Mouse (Mus musculus) ES-E14 (cell line): Measurements from ENCODE around the gene Zfyve28. TPM values are rescaled to one million over a fixed set of nuclear protein-coding genes. Genes with fewer than 3 reads are reported as not detected.
A peak's percentile ranks its signal among the peaks of the same experiment; 100 is the strongest.

Experiments
- DNase-seq: peaks from one replicate; pipeline ENCODE4 v3.0.0-alpha.2; 2013; ENCODE audit warnings: low read depth, low spot score
- H3K27ac ChIP-seq: 2 replicates; pipeline ENCODE4 v1.5.1; 2012; ENCODE audit warnings: low read depth, mild to moderate bottlenecking, low read length, moderate library complexity, mixed read lengths; ENCODE audit not compliant: poor library complexity, insufficient read depth, severe bottlenecking
- H3K36me3 ChIP-seq: 2 replicates; pipeline ENCODE4 v1.6.1; 2012; ENCODE audit warnings: mild to moderate bottlenecking, low read length, moderate library complexity, mixed read lengths; ENCODE audit not compliant: control insufficient read depth, poor library complexity, insufficient read depth, severe bottlenecking
- H3K4me1 ChIP-seq, 2 experiments: fragments of 150-350 bp in 1 of 2; sonication (generic) in 1 of 2; 2 replicates each; pipeline ENCODE4 v1.6.1; 2012; ENCODE audit warnings: low read length in 2 of 2, mild to moderate bottlenecking in 1 of 2, mixed read lengths in 1 of 2; ENCODE audit not compliant: control insufficient read depth in 2 of 2, insufficient read depth in 2 of 2, poor library complexity in 1 of 2
- H3K4me3 ChIP-seq, 2 experiments: fragments of 150-350 bp in 1 of 2; sonication (generic) in 1 of 2; 2 replicates each; pipeline ENCODE4 v1.5.1; 2012; ENCODE audit warnings: low read length in 2 of 2, low read depth in 1 of 2, mild to moderate bottlenecking in 1 of 2, mixed read lengths in 1 of 2; ENCODE audit not compliant: insufficient read depth in 1 of 2, poor library complexity in 1 of 2, severe bottlenecking in 1 of 2
- H3K9ac ChIP-seq: 2 replicates; pipeline ENCODE4 v1.6.1; 2012; ENCODE audit warnings: low read depth, mild to moderate bottlenecking, low read length, mixed read lengths; ENCODE audit not compliant: poor library complexity, insufficient read depth, severe bottlenecking
- H3K9me3 ChIP-seq: fragments of 150-350 bp; sonication (generic); 2 replicates; pipeline ENCODE4 v1.6.1; 2012; ENCODE audit warnings: low read depth, mild to moderate bottlenecking, low read length; ENCODE audit not compliant: control insufficient read depth, insufficient read depth
- CHD2 ChIP-seq: IDR thresholded peaks from 2 replicates; pipeline ENCODE4 v1.6.1; 2014; ENCODE audit warnings: mild to moderate bottlenecking, low read depth, low read length, inconsistent platforms
- HCFC1 ChIP-seq: IDR thresholded peaks from 2 replicates; pipeline ENCODE4 v1.6.1; 2012; ENCODE audit warnings: low read length, inconsistent platforms, borderline replicate concordance; ENCODE audit not compliant: insufficient read depth
- MAFK ChIP-seq: IDR thresholded peaks from 2 replicates; pipeline ENCODE4 v1.6.1; 2014; ENCODE audit warnings: mild to moderate bottlenecking, low read depth, low read length, inconsistent platforms; ENCODE audit not compliant: insufficient read depth
- ZC3H11A ChIP-seq: IDR thresholded peaks from 2 replicates; pipeline ENCODE4 v1.6.1; 2012; ENCODE audit warnings: low read depth, mild to moderate bottlenecking, inconsistent platforms, low read length, borderline replicate concordance
- ZNF384 ChIP-seq: IDR thresholded peaks from 2 replicates; pipeline ENCODE4 v1.6.1; 2012; ENCODE audit warnings: low read depth, low read length, inconsistent platforms
- in situ Hi-C, 2 experiments: fragments of 600-800 bp; cut with MboI; formaldehyde crosslinking; loops; one replicate each; pipeline ENCODE4 v1.15.1; 2025; ENCODE audit warnings: low sequenced_read_pairs in 2 of 2, inconsistent platforms in 1 of 2; ENCODE audit not compliant: unreplicated experiment in 2 of 2
- total RNA-seq: library from RNA; depleted of rRNA; stranded (reverse); fragments of 300-350 nt; gene quantifications from 2 replicates; pipeline ENCODE4 v1.2.3, GENCODE M21; 2012; rRNA removed

Gene Zfyve28
- 12.3 and 18.8 TPM in 2 replicates for total RNA-seq

GRCm38 (mm10) chr5:34288154-34288716 lies at the start of gene Zfyve28, which contains the start of gene Cfap99:
TSS of gene Zfyve28 (minus strand) at chr5:34288449.
TSS of gene Cfap99 (plus strand) at chr5:34288600.
- peaks cover 10 to 12% of the 10 kb centered on the region in 2 experiments for H3K4me1 ChIP-seq
- in situ Hi-C loops, result no loop called here
- H3K27ac ChIP-seq, result no peak within 1 kb of the TSS
- no peaks in the 10 kb centered on the region for H3K36me3 ChIP-seq
- no peaks in the 10 kb centered on the region for H3K9me3 ChIP-seq
- peak within 1 kb of the TSS; percentile 47 for H3K9ac ChIP-seq
- peak within 1 kb of the TSS; percentile 75 to 82 for H3K4me3 ChIP-seq
- TF ChIP-seq HCFC1 (peak; percentile 88), ZNF384 (no peak)
- no peak for DNase-seq

GRCm38 (mm10) chr5:34336775-34337450 lies 48.7 kb upstream of the Zfyve28 start:
- peaks cover 3% of the 10 kb centered on the region; the same call in 1 of the 2 replicates for H3K36me3 ChIP-seq
- H3K4me3 ChIP-seq, result peak overlapping the region; percentile 88 to 89
- peak overlapping the region; percentile 98 for H3K9ac ChIP-seq
- H3K9me3 ChIP-seq, result no peaks in the 10 kb centered on the region
- peak; percentile 65 for DNase-seq
- in situ Hi-C loops, result no loop called here
- H3K27ac ChIP-seq, result peak overlapping the region; percentile 96
- TF ChIP-seq HCFC1, result no peak; the same call in 1 of the 2 replicates
- no peak for TF ChIP-seq ZC3H11A
- TF ChIP-seq CHD2, result 0 out of 2 replicates have a peak, but pooled peaks have one; percentile 30
- TF ChIP-seq MAFK, result no peak
- TF ChIP-seq ZNF384, result peak; percentile 71; the same call in 1 of the 2 replicates
- H3K4me1 ChIP-seq, result peaks cover 1 to 3% of the 10 kb centered on the region in 2 experiments; a peak in 3 of 4 replicates

- DNase-seq, result peak; percentile 97
- peak within 1 kb of the TSS; percentile 96 for H3K27ac ChIP-seq
- TF ChIP-seq ZC3H11A (no peak), HCFC1 (no peak), ZNF384 (no peak), MAFK (no peak), CHD2 (peak; percentile 98)
- H3K4me3 ChIP-seq, result peak within 1 kb of the TSS; percentile 88 to 89
- peaks cover 1 to 3% of the 10 kb centered on the region in 2 experiments; a peak in 3 of 4 replicates for H3K4me1 ChIP-seq
- H3K36me3 ChIP-seq, result peaks cover 3% of the 10 kb centered on the region; the same call in 1 of the 2 replicates
- in situ Hi-C loops, result no loop called here
- H3K9ac ChIP-seq, result peak within 1 kb of the TSS; percentile 98
- no peaks in the 10 kb centered on the region for H3K9me3 ChIP-seq
These were observed 48.0 kb upstream of the Zfyve28 start, which contains the start of gene Rnf4 for GRCm38 (mm10) chr5:34336097-34336774. TSS of gene Rnf4 (plus strand) at chr5:34336289.

GRCm38 (mm10) chr5:34335539-34336096 lies 47.4 kb upstream of the Zfyve28 start:
- TF ChIP-seq HCFC1 (no peak), CHD2 (no peak), ZNF384 (no peak), MAFK (no peak), ZC3H11A (no peak)
- Histone ChIP-seq H3K9me3 (no peaks in the 10 kb centered on the region), H3K4me3 (peak overlapping the region; percentile 79 to 84), H3K36me3 (peaks cover 3% of the 10 kb centered on the region; the same call in 1 of the 2 replicates), H3K9ac (peak overlapping the region; percentile 97), H3K4me1 (peaks cover 1 to 3% of the 10 kb centered on the region in 2 experiments; a peak in 3 of 4 replicates), H3K27ac (peak overlapping the region; percentile 91)
- DNase-seq, result peak; percentile 58
- in situ Hi-C loops, result no loop called here
